ENCODE assay signal across 10 mouse cellular contexts in the genomic region with DNA sequence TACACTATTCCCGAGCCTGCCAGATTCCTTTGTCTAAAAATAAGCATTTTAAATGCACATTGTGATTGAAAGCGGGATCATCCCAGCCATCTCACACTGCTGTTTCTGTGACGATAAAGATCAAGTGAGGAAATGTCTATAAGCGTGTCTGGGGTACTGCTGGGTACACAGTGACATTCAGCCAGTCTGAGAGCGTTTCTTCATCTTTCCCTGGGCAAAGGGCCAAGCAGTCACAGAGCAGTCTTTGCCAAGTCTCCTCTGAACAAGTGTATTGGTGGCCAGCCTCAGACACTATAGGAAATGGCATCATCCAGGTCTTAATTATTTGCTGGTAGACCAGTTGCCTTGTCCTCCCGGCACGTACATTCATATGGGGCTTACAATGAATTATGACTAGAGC. TPM values are rescaled to one million over a fixed set of nuclear protein-coding genes. Genes with fewer than 3 reads are reported as not detected.
A peak's percentile ranks its signal among the peaks of the same experiment; 100 is the strongest.
DNase-seq lines count a peak whose midpoint lies in the region; ATAC-seq lines count a peak whose summit lies in the region.
"Had no signal": no experiment of that assay in that cellular context is flagged by ENCODE, and none has a peak within 500 bp of the region (broad histone marks: within the 10 kb centered on the region; RNA-seq: fewer than 3 reads in every experiment).

No protein-coding gene starts in this region.

- intact Hi-C loops in left cerebral cortex, postnatal 36 days (cut with DNase I) = no loop called here

- 38% methylated on average over 7 of the region's 7 CpGs for WGBS in forebrain, embryonic 16.5 days
- 83% methylated on average over 7 of the region's 7 CpGs for WGBS in intestine, embryonic 16.5 days

- no peak overlapping the region for H3K4me3 ChIP-seq in forebrain, embryonic 16.5 days (replicated peaks; ENCODE audit: low read length)
- H3K4me3 ChIP-seq in intestine, embryonic 16.5 days (ENCODE audit: low read length) = no peak overlapping the region
- H3K4me3 ChIP-seq: embryonic facial prominence, embryonic 15.5 days; lung, embryonic 15.5 days had no signal

- peak; percentile 55 for ATAC-seq in frontal cortex, adult (ENCODE audit: low TSS enrichment)
- ATAC-seq in forebrain, embryonic 16.5 days = peak; percentile 73
- ATAC-seq in intestine, embryonic 16.5 days = no peak
- no peak for ATAC-seq in megakaryocyte-erythroid progenitor cell, adult 5-6 weeks (replicated peaks; ENCODE audit: low FRiP score, low TSS enrichment, poor library complexity, severe bottlenecking)

- H3K27ac ChIP-seq in forebrain, embryonic 16.5 days (ENCODE audit: low read length) = no peak overlapping the region
- no peak overlapping the region for H3K27ac ChIP-seq in intestine, embryonic 16.5 days (ENCODE audit: low read length)
- H3K27ac ChIP-seq: embryonic facial prominence, embryonic 15.5 days; lung, embryonic 15.5 days had no signal

- no peak overlapping the region for H3K4me2 ChIP-seq in forebrain, embryonic 16.5 days (ENCODE audit: low read length)
- no peak overlapping the region for H3K4me2 ChIP-seq in intestine, embryonic 16.5 days (ENCODE audit: low read depth, low read length)
- H3K4me2 ChIP-seq: embryonic facial prominence, embryonic 15.5 days; lung, embryonic 15.5 days had no signal

- no peak overlapping the region for H3K9ac ChIP-seq in forebrain, embryonic 16.5 days (replicated peaks; ENCODE audit: low read depth, low read length)
- no peak overlapping the region for H3K9ac ChIP-seq in intestine, embryonic 16.5 days (ENCODE audit: low read depth, low read length)
- H3K9ac ChIP-seq: embryonic facial prominence, embryonic 15.5 days; lung, embryonic 15.5 days had no signal

- DNase-seq in frontal cortex, postnatal 25 days (ENCODE audit: low spot score in 2 of 2) = no peak
- peak; percentile 44 to 49 for DNase-seq in left cerebral cortex, adult 18-20 months (ENCODE audit: low spot score in 2 of 2)
- DNase-seq in left cerebral cortex, postnatal 36 days (ENCODE audit: low spot score in 2 of 2) = no peak
- peak; percentile 29 to 32 for DNase-seq in lung, postnatal 4 days

- H3K27me3 ChIP-seq in forebrain, embryonic 16.5 days (replicated peaks; ENCODE audit: control insufficient read depth, insufficient read depth, low read length) = no peaks in the 10 kb centered on the region
- no peaks in the 10 kb centered on the region for H3K27me3 ChIP-seq in intestine, embryonic 16.5 days (replicated peaks; ENCODE audit: control insufficient read depth, insufficient read depth, low read length)
- H3K27me3 ChIP-seq: embryonic facial prominence, embryonic 15.5 days; lung, embryonic 15.5 days had no signal

- no peaks in the 10 kb centered on the region for H3K36me3 ChIP-seq in forebrain, embryonic 16.5 days (ENCODE audit: control insufficient read depth, insufficient read depth)
- H3K36me3 ChIP-seq in intestine, embryonic 16.5 days (ENCODE audit: control insufficient read depth, insufficient read depth, low read length) = no peaks in the 10 kb centered on the region
- H3K36me3 ChIP-seq: embryonic facial prominence, embryonic 15.5 days; lung, embryonic 15.5 days had no signal

- H3K9me3 ChIP-seq in forebrain, embryonic 16.5 days (ENCODE audit: control insufficient read depth, low read length) = no peaks in the 10 kb centered on the region
- H3K9me3 ChIP-seq in intestine, embryonic 16.5 days (ENCODE audit: control insufficient read depth, low read length) = no peaks in the 10 kb centered on the region
- H3K9me3 ChIP-seq: embryonic facial prominence, embryonic 15.5 days; lung, embryonic 15.5 days had no signal

- peaks cover 9% of the 10 kb centered on the region for H3K4me1 ChIP-seq in forebrain, embryonic 16.5 days (replicated peaks; ENCODE audit: control insufficient read depth, insufficient read depth, low read length)
- no peaks in the 10 kb centered on the region for H3K4me1 ChIP-seq in intestine, embryonic 16.5 days (ENCODE audit: control insufficient read depth, insufficient read depth, low read length)
- H3K4me1 ChIP-seq: embryonic facial prominence, embryonic 15.5 days had no signal

RNA-seq across cellular contexts. Expression of a gene that starts 47.9 kb away (rescaled TPM):
- 100 to 1,000 TPM; 127 to 128 TPM for total RNA-seq in left cerebral cortex, adult 18-20 months (2021)
- total RNA-seq in left cerebral cortex, postnatal 36 days (2021) = 100 to 1,000 TPM; 104 to 125 TPM
- 5.4 and 8.4 TPM in 2 replicates for polyA plus RNA-seq in forebrain, embryonic 16.5 days (2015; fragmentation: Nextera tagmentation; extraction: Ambion mirVana)
- 7.4 and 8.8 TPM in 2 replicates for polyA plus RNA-seq in intestine, embryonic 16.5 days (2015; fragmentation: Nextera tagmentation; extraction: Ambion mirVana)
- not detected in 2 replicates for total RNA-seq in megakaryocyte-erythroid progenitor cell, adult 5-6 weeks (2014; fragmentation: Nextera tagmentation)
- total RNA-seq in megakaryocyte-erythroid progenitor cell, adult 5-6 weeks (2017) = not detected in 2 replicates

Comparison
In these comparisons a context has a peak if more than half of its experiments do, and no peak if none do; other contexts are left out.
1. DNase-seq: peak in left cerebral cortex, adult 18-20 months (2 of 2) and lung, postnatal 4 days (2 of 2); none in frontal cortex, postnatal 25 days (0 of 2) and left cerebral cortex, postnatal 36 days (0 of 2).
2. ATAC-seq: peak in frontal cortex, adult (single experiment) and forebrain, embryonic 16.5 days (single experiment); none in intestine, embryonic 16.5 days (single experiment) and megakaryocyte-erythroid progenitor cell, adult 5-6 weeks (single experiment).
3. RNA of a gene that starts 47.9 kb away (total RNA-seq): 127 to 128 TPM in left cerebral cortex, adult 18-20 months and 104 to 125 TPM in left cerebral cortex, postnatal 36 days; not detected in megakaryocyte-erythroid progenitor cell, adult 5-6 weeks; every median in the first group is over 100 times any median in the second.